Mouse (Mus musculus): Measurements from ENCODE around the gene Olfr1418.

- no peak for TF ChIP-seq CTCF (IDR thresholded peaks at IDR 0.05; ENCODE audit: low read depth, low read length)
- no peak for TF ChIP-seq TAL1 (conservative IDR thresholded peaks at IDR 0.05; ENCODE audit: low read depth, low read length)
- TF ChIP-seq GATA2 (IDR thresholded peaks at IDR 0.05; ENCODE audit: borderline replicate concordance, low read depth, low read length) = no peak
These were observed 8.2 kb downstream of the Olfr1418 start for GRCm38 (mm10) chr19:11852652-11853051.

All from G1E (cell line).